Mouse (Mus musculus): ENCODE data around the gene Anks1b. TPM values are rescaled to one million over a fixed set of nuclear protein-coding genes. Genes with fewer than 3 reads are reported as not detected.

The Anks1b gene
- polyA plus RNA-seq, 1 experiment from 2014 or later, result 1.9 TPM

- no peak overlapping the region for H3K27ac ChIP-seq
- ATAC-seq (ENCODE audit: insufficient read depth, low FRiP score, low read depth), result no peak
- no peaks in the 10 kb centered on the region for H3K9me3 ChIP-seq
- no peak overlapping the region for H3K4me2 ChIP-seq
- no peaks in the 10 kb centered on the region for H3K36me3 ChIP-seq
- H3K4me1 ChIP-seq, result no peaks in the 10 kb centered on the region; the same call in none of the 2 replicates
- H3K9ac ChIP-seq, result no peak overlapping the region
- H3K27me3 ChIP-seq (replicated peaks), result peaks cover 36% of the 10 kb centered on the region
- WGBS, result 44% methylated on average over 4 of the region's 4 CpGs
- H3K4me3 ChIP-seq (replicated peaks), result no peak overlapping the region
Measured at GRCm38 (mm10) chr10:90970560-90970959, 1097.3 kb downstream of the Anks1b start.

DNA sequence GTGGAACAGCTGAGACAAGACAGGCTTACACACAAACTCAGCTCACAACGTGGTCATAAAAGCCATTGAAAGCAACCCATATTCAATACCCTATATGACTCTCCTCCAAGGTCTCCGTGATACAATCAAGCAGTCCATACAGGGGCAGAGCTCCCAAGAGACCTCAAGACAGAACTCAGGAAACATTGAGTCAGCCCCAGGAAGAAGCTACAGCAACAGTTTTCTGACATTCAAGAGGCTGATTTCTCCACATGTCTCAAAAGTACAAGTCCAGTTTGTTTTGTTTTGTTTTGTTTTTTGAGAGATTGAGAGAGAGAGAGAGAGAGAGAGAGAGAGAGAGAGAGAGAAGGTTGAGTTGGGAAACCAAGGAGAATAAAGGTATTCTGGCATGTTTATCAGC, 1100.8 kb downstream of the Anks1b start:
- Histone ChIP-seq H3K9ac (no peak overlapping the region), H3K4me3 (replicated peaks) (no peak overlapping the region), H3K4me1 (no peaks in the 10 kb centered on the region; the same call in none of the 2 replicates), H3K9me3 (no peaks in the 10 kb centered on the region), H3K4me2 (no peak overlapping the region), H3K27ac (no peak overlapping the region), H3K36me3 (no peaks in the 10 kb centered on the region), H3K27me3 (replicated peaks) (peaks cover 9% of the 10 kb centered on the region)
- no peak for ATAC-seq (ENCODE audit: insufficient read depth, low FRiP score, low read depth)
- 71% methylated on average over 2 of the region's 2 CpGs for WGBS

- Histone ChIP-seq H3K4me2 (no peak overlapping the region), H3K36me3 (no peaks in the 10 kb centered on the region), H3K4me3 (replicated peaks) (no peak overlapping the region), H3K27ac (no peak overlapping the region), H3K4me1 (no peaks in the 10 kb centered on the region; the same call in 1 of the 2 replicates), H3K9ac (no peak overlapping the region), H3K27me3 (replicated peaks) (peaks cover 5% of the 10 kb centered on the region), H3K9me3 (no peaks in the 10 kb centered on the region)
- WGBS, result 64% methylated on average over 6 of the region's 6 CpGs
- ATAC-seq (ENCODE audit: insufficient read depth, low FRiP score, low read depth), result no peak
Measured at GRCm38 (mm10) chr10:90974491-90974890, 1101.2 kb downstream of the Anks1b start.

DNA sequence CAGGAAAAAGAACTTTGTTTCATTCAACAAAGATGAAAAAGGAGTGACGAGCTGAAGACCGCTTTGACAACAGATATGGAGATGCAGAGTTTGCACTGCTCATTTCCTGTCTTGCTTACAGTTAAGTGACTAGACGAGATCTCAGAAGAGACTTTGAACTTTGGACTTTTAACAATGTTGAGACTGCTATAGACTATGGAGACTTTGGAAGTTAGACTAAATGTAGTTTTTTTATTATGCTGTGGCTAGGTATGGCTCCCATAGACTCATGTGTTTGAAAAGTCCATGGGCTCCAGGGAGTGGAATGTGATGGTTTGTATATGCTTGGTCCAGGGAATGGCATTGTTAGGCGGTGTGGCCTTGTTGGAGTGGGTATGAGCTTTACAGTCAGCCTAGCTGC, 1108.5 kb downstream of the Anks1b start:
- no peak overlapping the region for H3K27ac ChIP-seq
- ATAC-seq (ENCODE audit: insufficient read depth, low FRiP score, low read depth), result no peak

DNA sequence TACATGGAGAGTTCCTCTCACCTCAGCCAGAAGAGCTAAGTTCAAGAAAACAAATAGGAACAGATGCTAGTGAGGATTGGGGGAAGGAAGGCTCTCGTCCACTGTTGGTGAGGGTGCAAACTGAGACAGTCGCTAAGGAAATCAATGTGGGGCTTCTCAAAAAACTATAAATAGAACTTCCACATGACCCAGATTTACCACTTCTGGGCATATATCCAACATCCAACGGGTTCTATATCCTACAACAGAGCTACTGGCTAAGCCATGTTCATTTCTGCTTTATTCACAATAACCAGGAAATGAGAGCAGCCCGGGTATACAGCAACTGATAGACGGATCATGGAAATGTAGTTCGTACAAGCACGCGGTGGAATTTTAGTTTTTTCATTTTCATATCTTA, 1109.7 kb downstream of the Anks1b start:
- Histone ChIP-seq H3K27ac (no peak overlapping the region), H3K4me2 (no peak overlapping the region), H3K36me3 (no peaks in the 10 kb centered on the region), H3K9ac (no peak overlapping the region), H3K27me3 (replicated peaks) (no peaks in the 10 kb centered on the region), H3K9me3 (no peaks in the 10 kb centered on the region), H3K4me1 (0 out of 2 replicates have a peak, but pooled peaks cover 3% of the 10 kb centered on the region), H3K4me3 (replicated peaks) (no peak overlapping the region)
- ATAC-seq (ENCODE audit: insufficient read depth, low FRiP score, low read depth), result no peak
- WGBS, result 50% methylated on average over 8 of the region's 8 CpGs

More for the DNA sequence above, 1108.5 kb downstream of the Anks1b start:
- no peak overlapping the region for H3K4me2 ChIP-seq
- 87% methylated on average over 4 of the region's 4 CpGs for WGBS
- no peak overlapping the region for H3K9ac ChIP-seq
- H3K27me3 ChIP-seq (replicated peaks), result no peaks in the 10 kb centered on the region
- H3K4me1 ChIP-seq, result 0 out of 2 replicates have a peak, but pooled peaks cover 3% of the 10 kb centered on the region
- H3K36me3 ChIP-seq, result no peaks in the 10 kb centered on the region
- no peak overlapping the region for H3K4me3 ChIP-seq (replicated peaks)
- H3K9me3 ChIP-seq, result no peaks in the 10 kb centered on the region

- H3K4me3 ChIP-seq (replicated peaks), result no peak overlapping the region
- no peak for ATAC-seq (ENCODE audit: insufficient read depth, low FRiP score, low read depth)
Measured at GRCm38 (mm10) chr10:90990340-90990739, 1117.0 kb downstream of the Anks1b start.

GRCm38 (mm10) chr10:90992237-90992636, 1118.9 kb downstream of the Anks1b start:
- no peak overlapping the region for H3K4me2 ChIP-seq
- H3K36me3 ChIP-seq, result peaks cover 4% of the 10 kb centered on the region; the same call in 1 of the 2 replicates
- H3K9ac ChIP-seq, result no peak overlapping the region
- ATAC-seq (ENCODE audit: insufficient read depth, low FRiP score, low read depth), result no peak
- H3K27me3 ChIP-seq (replicated peaks), result no peaks in the 10 kb centered on the region
- H3K4me1 ChIP-seq, result no peaks in the 10 kb centered on the region
- H3K9me3 ChIP-seq, result no peaks in the 10 kb centered on the region
- H3K4me3 ChIP-seq (replicated peaks), result no peak overlapping the region
- H3K27ac ChIP-seq, result no peak overlapping the region
- 87% methylated on average over 6 of the region's 6 CpGs for WGBS

More at GRCm38 (mm10) chr10:90990340-90990739, 1117.0 kb downstream of the Anks1b start:
- Histone ChIP-seq H3K36me3 (peaks cover 4% of the 10 kb centered on the region; the same call in 1 of the 2 replicates), H3K4me2 (no peak overlapping the region), H3K27ac (no peak overlapping the region), H3K9ac (no peak overlapping the region), H3K27me3 (replicated peaks) (no peaks in the 10 kb centered on the region), H3K4me1 (no peaks in the 10 kb centered on the region), H3K9me3 (no peaks in the 10 kb centered on the region)
- WGBS, result 90% methylated on average over 6 of the region's 6 CpGs

GRCm38 (mm10) chr10:90993869-90994268, 1120.6 kb downstream of the Anks1b start:
- Histone ChIP-seq H3K4me2 (no peak overlapping the region), H3K9ac (no peak overlapping the region), H3K27me3 (replicated peaks) (no peaks in the 10 kb centered on the region), H3K4me3 (replicated peaks) (no peak overlapping the region), H3K27ac (no peak overlapping the region), H3K9me3 (no peaks in the 10 kb centered on the region), H3K36me3 (peaks cover 4% of the 10 kb centered on the region; the same call in 1 of the 2 replicates), H3K4me1 (no peaks in the 10 kb centered on the region)
- no peak for ATAC-seq (ENCODE audit: insufficient read depth, low FRiP score, low read depth)
- 81% methylated on average over 5 of the region's 5 CpGs for WGBS

DNA sequence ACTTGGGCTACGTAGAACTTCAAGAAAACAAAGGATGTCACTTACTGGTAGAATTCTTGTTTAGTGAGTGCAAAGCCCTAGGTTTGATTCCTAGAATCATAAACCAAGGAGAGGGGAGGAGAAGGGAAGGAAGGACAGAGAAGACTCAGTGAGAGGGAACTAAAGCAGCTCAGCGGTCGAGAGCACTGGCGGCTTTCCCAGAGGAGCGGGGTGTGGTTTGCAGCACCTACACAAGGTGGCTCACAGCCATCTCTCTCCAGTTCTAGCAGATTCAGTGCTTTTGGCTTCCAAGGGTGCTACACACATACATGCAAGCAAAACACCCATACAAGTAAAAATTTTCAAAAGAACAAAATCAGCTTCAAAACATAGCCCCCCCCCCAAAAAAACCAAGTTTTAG, 1126.6 kb downstream of the Anks1b start:
- Histone ChIP-seq H3K9ac (no peak overlapping the region), H3K27me3 (replicated peaks) (no peaks in the 10 kb centered on the region), H3K4me3 (replicated peaks) (no peak overlapping the region), H3K27ac (no peak overlapping the region), H3K36me3 (peaks cover under 1% of the 10 kb centered on the region; the same call in 1 of the 2 replicates), H3K4me2 (no peak overlapping the region), H3K4me1 (no peaks in the 10 kb centered on the region), H3K9me3 (no peaks in the 10 kb centered on the region)
- no peak for ATAC-seq (ENCODE audit: insufficient read depth, low FRiP score, low read depth)
- WGBS, result 86% methylated on average over 5 of the region's 5 CpGs

DNA sequence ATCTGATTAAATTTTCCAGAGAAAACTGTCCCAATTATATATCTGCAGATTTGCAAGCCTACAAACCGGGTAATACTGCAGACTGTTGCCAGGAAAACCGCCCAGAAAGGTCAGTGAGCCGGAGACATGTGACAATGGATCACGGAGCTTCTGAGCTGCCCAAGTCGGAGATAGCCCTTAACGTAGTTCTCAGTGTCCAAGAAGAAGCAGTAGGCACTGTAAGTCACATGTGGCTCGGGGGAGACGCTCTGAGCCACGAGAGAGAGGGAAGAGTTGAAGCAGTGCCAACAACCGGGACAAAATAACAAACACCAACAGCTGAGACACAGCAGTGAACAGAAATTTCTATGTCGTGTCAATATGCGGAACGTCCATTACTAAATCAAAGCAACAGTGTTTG, 1128.1 kb downstream of the Anks1b start:
- no peak for ATAC-seq (ENCODE audit: insufficient read depth, low FRiP score, low read depth)
- Histone ChIP-seq H3K9ac (no peak overlapping the region), H3K36me3 (no peaks in the 10 kb centered on the region), H3K27me3 (replicated peaks) (no peaks in the 10 kb centered on the region), H3K27ac (no peak overlapping the region), H3K9me3 (no peaks in the 10 kb centered on the region), H3K4me3 (replicated peaks) (no peak overlapping the region), H3K4me2 (no peak overlapping the region), H3K4me1 (no peaks in the 10 kb centered on the region)
- WGBS, result 68% methylated on average over 13 of the region's 13 CpGs

DNA sequence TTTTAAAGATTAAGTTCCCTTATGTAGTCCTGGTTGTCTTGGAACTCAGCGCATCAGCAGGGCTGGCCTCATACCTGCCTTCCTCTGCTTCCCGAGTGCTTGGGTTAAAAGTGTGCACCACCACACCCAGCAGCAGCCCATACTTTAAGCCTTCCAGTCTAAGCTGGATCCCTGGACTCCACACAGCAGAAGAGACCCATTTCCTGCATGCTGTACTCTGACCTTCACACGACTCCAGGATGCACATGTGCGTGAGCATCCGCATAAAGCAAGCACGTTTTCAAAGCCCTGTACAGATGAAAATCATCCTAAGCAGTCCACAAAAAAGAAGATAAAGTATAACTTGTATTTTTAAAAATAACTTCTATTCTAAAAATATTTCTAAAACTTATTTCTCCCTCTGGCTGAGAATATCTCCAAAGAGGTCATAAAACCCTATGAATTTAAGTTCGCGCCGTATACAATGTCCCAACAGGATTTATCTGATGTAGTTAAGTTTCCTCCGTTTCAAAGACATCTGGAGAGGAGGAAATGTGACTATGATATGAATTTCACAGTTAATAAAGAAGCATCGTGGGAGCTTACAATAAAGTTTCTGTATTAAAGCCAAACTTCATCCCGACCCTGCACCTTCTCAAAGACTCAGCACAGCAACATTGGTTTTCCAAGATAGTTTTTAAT, 1132.7 kb downstream of the Anks1b start:
- no peaks in the 10 kb centered on the region for H3K27me3 ChIP-seq (replicated peaks)
- H3K36me3 ChIP-seq, result peaks cover under 1% of the 10 kb centered on the region; the same call in 1 of the 2 replicates
- no peak overlapping the region for H3K4me2 ChIP-seq
- H3K9ac ChIP-seq, result no peak overlapping the region
- no peaks in the 10 kb centered on the region for H3K4me1 ChIP-seq
- WGBS, result 80% methylated on average over 12 of the region's 12 CpGs
- no peak overlapping the region for H3K4me3 ChIP-seq (replicated peaks)
- H3K9me3 ChIP-seq, result no peaks in the 10 kb centered on the region
- H3K27ac ChIP-seq, result no peak overlapping the region
- ATAC-seq (ENCODE audit: insufficient read depth, low FRiP score, low read depth), result no peak

Measured in stomach, embryonic 15.5 days (tissue).